Comparison of ENCODE assay signal across 15 mouse cellular contexts in the genomic region with DNA sequence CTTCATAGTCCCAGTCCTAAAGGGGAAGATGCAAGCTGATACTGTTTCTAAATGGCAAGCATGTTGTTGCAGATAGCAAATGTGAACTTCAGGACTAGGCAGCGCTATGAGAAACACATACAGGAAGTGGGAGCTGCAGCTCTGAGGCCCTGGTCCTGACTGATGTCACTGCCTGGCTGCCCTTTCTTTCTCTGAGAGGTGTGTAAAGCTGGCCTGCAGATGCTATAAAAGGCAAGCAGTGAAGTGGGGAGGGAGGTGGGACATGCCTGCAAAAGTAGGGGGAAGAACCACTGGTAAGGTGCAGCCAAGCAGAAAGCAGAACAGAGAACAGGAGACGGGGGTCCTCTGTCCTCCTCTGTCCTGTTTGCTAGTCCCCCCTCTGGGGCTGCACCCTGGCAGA.
A peak's percentile ranks its signal among the peaks of the same experiment; 100 is the strongest.
DNase-seq lines count a peak whose midpoint lies in the region; ATAC-seq and TF ChIP-seq lines count a peak whose summit lies in the region.
"Had no signal": no experiment of that assay in that cellular context is flagged by ENCODE, and none has a peak within 500 bp of the region (broad histone marks: within the 10 kb centered on the region; RNA-seq: fewer than 3 reads in every experiment).

No protein-coding gene starts in this region.

- no peak overlapping the region for H3K4me3 ChIP-seq in layer of hippocampus, adult 2 months
- H3K4me3 ChIP-seq in heart, embryonic 14.5 days (ENCODE audit: control insufficient read depth in 1 of 2, insufficient read depth in 1 of 2, low read depth in 1 of 2, low read length in 2 of 2) = no peak overlapping the region
- H3K4me3 ChIP-seq: embryonic facial prominence, embryonic 12.5 days; limb, embryonic 12.5 days; neural tube, embryonic 15.5 days had no signal

- H3K27me3 ChIP-seq in heart, embryonic 14.5 days (ENCODE audit: control insufficient read depth, insufficient read depth, low read length) = no peaks in the 10 kb centered on the region
- H3K27me3 ChIP-seq: embryonic facial prominence, embryonic 12.5 days; limb, embryonic 12.5 days; neural tube, embryonic 15.5 days; Patski had no signal

- H3K36me3 ChIP-seq in heart, embryonic 14.5 days (ENCODE audit: control insufficient read depth, insufficient read depth, low read length) = no peaks in the 10 kb centered on the region
- H3K36me3 ChIP-seq: embryonic facial prominence, embryonic 12.5 days; limb, embryonic 12.5 days; neural tube, embryonic 15.5 days had no signal

- peak overlapping the region; percentile 32; the same call in 1 of the 2 replicates for H3K27ac ChIP-seq in layer of hippocampus, adult 2 months
- H3K27ac ChIP-seq in heart, embryonic 14.5 days (replicated peaks in 1 of 2; ENCODE audit: control insufficient read depth in 1 of 2, insufficient read depth in 1 of 2, low read depth in 2 of 2, low read length in 2 of 2) = peak overlapping the region; percentile 31 to 64; a peak in 2 of 4 replicates
- H3K27ac ChIP-seq: embryonic facial prominence, embryonic 12.5 days; limb, embryonic 12.5 days; neural tube, embryonic 15.5 days had no signal

- no peaks in the 10 kb centered on the region for H3K9me3 ChIP-seq in heart, embryonic 14.5 days (ENCODE audit: control insufficient read depth, low read length)
- H3K9me3 ChIP-seq: embryonic facial prominence, embryonic 12.5 days had no signal

- no peak for DNase-seq in layer of hippocampus, adult 2 months (ENCODE audit: low spot score in 2 of 2)
- no peak for DNase-seq in layer of hippocampus, postnatal 10 days (ENCODE audit: low spot score in 2 of 2)
- no peak for DNase-seq in retina, embryonic 14.5 days (ENCODE audit: low spot score)
- no peak for DNase-seq in adrenal gland, adult 2 months
- DNase-seq in lung, adult 18-20 months = no peak
- DNase-seq: cerebellum, adult 9-11 months; gastrocnemius, postnatal 36 days; liver, postnatal 0 days; right cerebral cortex, adult 18-20 months had no signal

- H3K4me2 ChIP-seq in heart, embryonic 14.5 days (ENCODE audit: low read length) = no peak overlapping the region
- H3K4me2 ChIP-seq: embryonic facial prominence, embryonic 12.5 days; limb, embryonic 12.5 days; neural tube, embryonic 15.5 days had no signal

- H3K4me1 ChIP-seq in heart, embryonic 14.5 days (ENCODE audit: control insufficient read depth in 2 of 2, insufficient read depth in 2 of 2, low read length in 2 of 2) = peaks cover 5 to 8% of the 10 kb centered on the region in 2 experiments; a peak in 3 of 4 replicates
- H3K4me1 ChIP-seq: embryonic facial prominence, embryonic 12.5 days; neural tube, embryonic 15.5 days had no signal

- no peak for TF ChIP-seq CTCF in layer of hippocampus, adult 2 months (conservative IDR thresholded peaks at IDR 0.05)

- no peak overlapping the region for H3K9ac ChIP-seq in heart, embryonic 14.5 days (ENCODE audit: low read length)
- H3K9ac ChIP-seq: embryonic facial prominence, embryonic 12.5 days; limb, embryonic 12.5 days; liver, postnatal 0 days; neural tube, embryonic 15.5 days had no signal

- WGBS in heart, embryonic 14.5 days = 35% methylated on average over 2 of the region's 2 CpGs

- no peak for ATAC-seq in heart, embryonic 14.5 days (ENCODE audit: insufficient number of reproducible peaks, insufficient read depth, low FRiP score, low read depth)
- ATAC-seq in megakaryocyte progenitor cell, adult 5-6 weeks (replicated peaks; ENCODE audit: poor library complexity) = peak; percentile 59
- ATAC-seq: liver, postnatal 0 days; Patski had no signal
